Mouse (Mus musculus): ENCODE results near the gene 6330403K07Rik. TPM values are rescaled to one million over a fixed set of nuclear protein-coding genes. Genes with fewer than 3 reads are reported as not detected.
A peak's percentile ranks its signal among the peaks of the same experiment; 100 is the strongest.

Gene 6330403K07Rik
- polyA plus RNA-seq, 1 experiment from 2014 or later: 63.1 TPM

DNA sequence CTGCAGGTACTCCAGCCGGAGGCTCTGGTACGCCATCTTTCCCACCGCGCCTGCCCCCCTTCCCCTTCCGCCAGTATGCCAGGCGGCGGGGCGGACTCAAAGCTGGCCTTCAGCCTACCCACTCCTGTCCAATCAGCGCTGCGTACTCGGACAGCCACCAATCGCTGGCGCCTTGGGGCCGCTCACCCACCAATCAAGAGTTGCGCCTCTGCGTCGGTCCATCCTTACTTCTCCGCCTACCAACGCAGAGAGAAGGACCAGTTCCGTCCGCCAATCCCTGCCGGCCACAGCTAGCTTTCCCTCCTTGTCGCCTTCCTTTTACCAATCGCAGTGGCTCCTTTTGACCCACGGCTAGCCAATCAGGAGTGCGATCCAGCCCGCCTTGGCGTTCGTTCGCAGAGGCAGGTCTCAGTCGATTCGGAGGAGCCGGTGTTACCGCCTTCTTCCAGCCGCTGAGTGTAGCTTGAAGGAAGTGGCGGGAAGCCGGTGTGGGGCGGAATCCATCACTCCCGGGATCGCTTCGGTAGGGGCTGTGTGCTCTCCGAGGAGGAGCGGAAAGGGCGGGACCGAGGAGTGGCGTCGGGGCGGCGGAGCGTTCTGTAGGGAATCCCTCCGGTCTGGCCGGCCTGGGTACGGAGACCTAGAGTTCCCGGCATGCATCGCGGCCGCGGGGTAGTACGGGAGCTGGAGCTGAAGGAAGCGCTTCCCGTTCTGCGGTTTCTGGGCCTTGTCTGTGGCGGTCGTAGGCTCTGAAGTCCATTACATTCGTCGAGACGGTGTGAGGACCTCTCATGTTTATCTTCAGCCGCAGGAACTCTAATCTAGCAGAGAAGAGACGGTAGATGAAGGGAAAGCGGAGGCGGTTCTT, 13.9 kb downstream of the 6330403K07Rik start, which contains the start of the genes Mis12 and Derl2:
Gene Mis12, plus strand, starts transcription at position 411 of the 868 bp plus-strand sequence.
Gene Derl2, minus strand, starts transcription at position 641 of the 868 bp plus-strand sequence.
- H3K4me1 ChIP-seq (ENCODE audit: control insufficient read depth, insufficient read depth, low read length): peaks cover 27% of the 10 kb centered on the region
- H3K36me3 ChIP-seq (ENCODE audit: control insufficient read depth, insufficient read depth, low read length): no peaks in the 10 kb centered on the region
- WGBS: under 1% methylated on average over 71 of the region's 71 CpGs
- H3K27ac ChIP-seq (ENCODE audit: low read length): peak within 1 kb of the TSS; percentile 96
- peak; percentile 100 for ATAC-seq (ENCODE audit: insufficient read depth, low FRiP score)
- peak within 1 kb of the TSS; percentile 98 for H3K9ac ChIP-seq (ENCODE audit: low read length)
- peak within 1 kb of the TSS; percentile 90 for H3K4me2 ChIP-seq (ENCODE audit: low read depth, low read length)
- no peaks in the 10 kb centered on the region for H3K9me3 ChIP-seq (replicated peaks; ENCODE audit: control insufficient read depth, low read length)
- no peaks in the 10 kb centered on the region for H3K27me3 ChIP-seq (ENCODE audit: control insufficient read depth, insufficient read depth, low read length)
- H3K4me3 ChIP-seq (replicated peaks; ENCODE audit: low read length): peak within 1 kb of the TSS; percentile 98

DNA sequence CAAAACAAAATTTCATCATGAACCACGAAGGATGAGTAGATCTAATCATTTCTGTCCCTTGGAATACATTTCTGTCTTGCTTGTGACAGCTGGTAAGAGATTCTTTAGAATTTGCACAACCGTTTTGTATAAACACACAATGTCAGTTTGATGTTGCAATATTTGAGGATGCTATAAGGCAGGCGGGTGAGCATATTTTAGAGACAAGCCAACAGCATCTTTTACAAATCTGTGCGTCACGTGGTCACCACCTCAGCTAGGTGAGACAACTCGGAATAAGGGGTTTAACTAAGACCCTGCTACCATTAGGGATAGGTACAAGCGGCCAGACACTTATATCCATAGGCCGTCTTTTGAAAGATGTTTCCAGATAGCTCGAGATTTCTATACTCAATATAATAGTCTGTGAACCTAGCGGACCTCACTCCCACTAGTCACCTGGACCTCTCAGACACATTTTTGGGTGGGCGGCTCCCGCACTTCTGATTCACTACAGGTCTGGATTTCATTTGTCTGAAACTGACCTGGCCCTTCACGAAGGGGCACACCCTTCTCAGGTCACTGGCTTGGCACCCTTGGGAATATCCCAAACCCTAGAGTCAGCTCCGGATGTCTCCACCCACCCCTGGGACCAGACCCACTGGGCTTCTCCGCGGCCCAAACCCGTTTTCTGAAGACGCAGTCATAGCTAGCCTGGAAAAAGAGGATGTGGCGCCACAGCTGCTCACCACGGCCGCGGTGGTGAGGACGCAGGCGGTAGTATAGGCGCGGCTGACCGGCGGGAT, 14.7 kb downstream of the 6330403K07Rik start:
- peak; percentile 8; the same call in 1 of the 2 replicates for ATAC-seq (ENCODE audit: insufficient read depth, low FRiP score)
- H3K27me3 ChIP-seq (ENCODE audit: control insufficient read depth, insufficient read depth, low read length): no peaks in the 10 kb centered on the region
- H3K9ac ChIP-seq (ENCODE audit: low read length): peak overlapping the region; percentile 98
- H3K36me3 ChIP-seq (ENCODE audit: control insufficient read depth, insufficient read depth, low read length): no peaks in the 10 kb centered on the region
- peaks cover 27% of the 10 kb centered on the region for H3K4me1 ChIP-seq (ENCODE audit: control insufficient read depth, insufficient read depth, low read length)
- peak overlapping the region; percentile 76 for H3K27ac ChIP-seq (ENCODE audit: low read length)
- WGBS: 4% methylated on average over 28 of the region's 28 CpGs
- peak overlapping the region; percentile 98 for H3K4me3 ChIP-seq (replicated peaks; ENCODE audit: low read length)
- H3K9me3 ChIP-seq (replicated peaks; ENCODE audit: control insufficient read depth, low read length): no peaks in the 10 kb centered on the region
- peak overlapping the region; percentile 90 for H3K4me2 ChIP-seq (ENCODE audit: low read depth, low read length)

DNA sequence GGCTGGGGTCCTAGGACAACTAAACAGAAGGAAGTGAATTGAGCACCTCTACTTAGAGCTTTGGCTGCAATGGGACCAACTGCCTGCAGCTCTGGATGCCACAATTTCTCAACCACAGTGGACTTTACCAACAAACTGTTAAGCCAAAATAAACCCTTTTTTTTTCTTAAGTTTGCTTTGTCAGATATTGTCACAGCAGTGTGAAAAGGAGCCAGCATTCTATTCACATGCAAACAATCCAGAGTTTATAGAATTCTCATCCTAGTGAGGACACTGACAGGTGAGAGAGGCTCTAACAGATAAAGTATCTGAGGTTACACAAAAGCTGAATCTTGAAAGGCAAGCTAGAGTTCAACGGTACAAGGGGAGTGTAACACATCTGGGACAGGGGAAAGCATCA, 16.3 kb downstream of the 6330403K07Rik start:
- no peak overlapping the region for H3K27ac ChIP-seq (ENCODE audit: low read length)
- H3K4me2 ChIP-seq (ENCODE audit: low read depth, low read length): no peak overlapping the region
- ATAC-seq (ENCODE audit: insufficient read depth, low FRiP score): no peak

DNA sequence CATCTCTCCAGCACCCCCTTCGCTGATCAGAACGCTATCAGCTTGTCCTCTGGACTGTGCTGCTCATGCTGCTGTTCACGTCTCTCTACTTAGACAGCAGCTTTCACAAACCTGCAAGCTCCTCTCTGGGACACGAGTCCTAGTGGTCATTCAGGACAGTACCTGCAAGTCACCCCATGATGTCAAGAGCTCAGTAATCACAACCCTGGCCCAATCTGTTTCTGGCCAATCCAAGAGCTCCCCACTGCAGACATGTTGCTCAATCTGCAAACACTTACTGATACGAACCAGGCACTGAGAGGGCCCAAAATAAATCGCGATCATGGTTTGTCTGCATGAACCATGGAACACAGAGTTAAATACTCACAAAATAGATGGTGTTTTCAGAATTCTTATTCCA, 20.6 kb downstream of the 6330403K07Rik start:
- Histone ChIP-seq H3K9ac (ENCODE audit: low read length) (no peak overlapping the region), H3K36me3 (ENCODE audit: control insufficient read depth, insufficient read depth, low read length) (peaks cover 24% of the 10 kb centered on the region), H3K4me1 (ENCODE audit: control insufficient read depth, insufficient read depth, low read length) (peaks cover 12% of the 10 kb centered on the region), H3K9me3 (replicated peaks; ENCODE audit: control insufficient read depth, low read length) (no peaks in the 10 kb centered on the region), H3K27ac (ENCODE audit: low read length) (no peak overlapping the region), H3K4me3 (replicated peaks; ENCODE audit: low read length) (no peak overlapping the region), H3K27me3 (ENCODE audit: control insufficient read depth, insufficient read depth, low read length) (no peaks in the 10 kb centered on the region), H3K4me2 (ENCODE audit: low read depth, low read length) (no peak overlapping the region)
- 96% methylated on average over 7 of the region's 7 CpGs for WGBS
- no peak for ATAC-seq (ENCODE audit: insufficient read depth, low FRiP score)

More for the DNA sequence above, 16.3 kb downstream of the 6330403K07Rik start:
- Histone ChIP-seq H3K9ac (ENCODE audit: low read length) (no peak overlapping the region), H3K4me3 (replicated peaks; ENCODE audit: low read length) (no peak overlapping the region), H3K4me1 (ENCODE audit: control insufficient read depth, insufficient read depth, low read length) (peaks cover 27% of the 10 kb centered on the region), H3K9me3 (replicated peaks; ENCODE audit: control insufficient read depth, low read length) (no peaks in the 10 kb centered on the region), H3K27me3 (ENCODE audit: control insufficient read depth, insufficient read depth, low read length) (no peaks in the 10 kb centered on the region), H3K36me3 (ENCODE audit: control insufficient read depth, insufficient read depth, low read length) (peaks cover 3% of the 10 kb centered on the region; the same call in 1 of the 2 replicates)
- 86% methylated on average over 1 of the region's 1 CpGs for WGBS

DNA sequence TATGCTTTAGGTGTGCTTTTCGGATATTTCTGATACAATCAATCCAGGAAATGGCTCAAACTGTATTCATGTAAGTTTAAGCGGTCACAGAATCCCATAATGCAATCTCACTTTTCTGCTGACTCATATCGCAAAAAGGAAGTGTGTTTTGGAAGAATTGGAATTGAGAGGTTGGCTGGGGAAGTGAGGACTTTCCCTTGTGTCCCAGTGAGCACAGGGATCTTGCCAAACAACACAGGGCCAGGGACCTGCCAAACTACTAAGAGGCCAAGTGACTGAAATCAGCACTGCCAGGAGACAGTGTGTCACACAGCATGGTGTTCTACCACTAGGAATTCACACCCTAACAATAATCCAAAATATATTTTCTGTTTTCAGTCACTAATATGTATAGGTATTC, 25.0 kb downstream of the 6330403K07Rik start:
- no peak overlapping the region for H3K9ac ChIP-seq (ENCODE audit: low read length)
- no peaks in the 10 kb centered on the region for H3K9me3 ChIP-seq (replicated peaks; ENCODE audit: control insufficient read depth, low read length)
- peaks cover 24% of the 10 kb centered on the region for H3K36me3 ChIP-seq (ENCODE audit: control insufficient read depth, insufficient read depth, low read length)
- H3K4me2 ChIP-seq (ENCODE audit: low read depth, low read length): no peak overlapping the region
- no peak overlapping the region for H3K4me3 ChIP-seq (replicated peaks; ENCODE audit: low read length)
- no peak overlapping the region for H3K27ac ChIP-seq (ENCODE audit: low read length)
- H3K4me1 ChIP-seq (ENCODE audit: control insufficient read depth, insufficient read depth, low read length): peaks cover 5% of the 10 kb centered on the region
- 89% methylated on average over 3 of the region's 3 CpGs for WGBS
- no peak for ATAC-seq (ENCODE audit: insufficient read depth, low FRiP score)
- H3K27me3 ChIP-seq (ENCODE audit: control insufficient read depth, insufficient read depth, low read length): no peaks in the 10 kb centered on the region

DNA sequence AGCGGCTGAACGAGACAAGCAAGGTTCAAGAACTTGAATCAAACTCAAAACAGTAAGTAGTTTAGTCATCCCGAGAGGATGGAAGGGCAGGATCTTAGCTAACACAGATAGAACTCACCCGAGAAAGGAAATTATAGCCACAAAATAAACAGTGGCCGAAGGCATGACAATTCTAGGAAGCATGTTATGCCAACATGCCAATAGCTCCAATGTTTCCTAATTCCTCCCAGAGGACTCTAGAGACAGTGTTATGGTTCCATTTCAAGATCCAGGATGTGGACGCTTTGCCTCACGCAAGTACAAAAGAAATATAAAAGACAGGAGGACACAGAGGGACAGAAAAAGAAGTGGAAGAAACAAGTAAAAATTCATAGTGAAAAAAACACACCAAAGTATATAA, 25.5 kb downstream of the 6330403K07Rik start:
- no peak overlapping the region for H3K9ac ChIP-seq (ENCODE audit: low read length)
- no peak overlapping the region for H3K27ac ChIP-seq (ENCODE audit: low read length)
- no peak for ATAC-seq (ENCODE audit: insufficient read depth, low FRiP score)
- peaks cover 23% of the 10 kb centered on the region for H3K36me3 ChIP-seq (ENCODE audit: control insufficient read depth, insufficient read depth, low read length)
- peaks cover 10% of the 10 kb centered on the region for H3K4me1 ChIP-seq (ENCODE audit: control insufficient read depth, insufficient read depth, low read length)
- H3K9me3 ChIP-seq (replicated peaks; ENCODE audit: control insufficient read depth, low read length): no peaks in the 10 kb centered on the region
- WGBS: 83% methylated on average over 7 of the region's 7 CpGs
- no peaks in the 10 kb centered on the region for H3K27me3 ChIP-seq (ENCODE audit: control insufficient read depth, insufficient read depth, low read length)
- H3K4me2 ChIP-seq (ENCODE audit: low read depth, low read length): no peak overlapping the region
- H3K4me3 ChIP-seq (replicated peaks; ENCODE audit: low read length): no peak overlapping the region

DNA sequence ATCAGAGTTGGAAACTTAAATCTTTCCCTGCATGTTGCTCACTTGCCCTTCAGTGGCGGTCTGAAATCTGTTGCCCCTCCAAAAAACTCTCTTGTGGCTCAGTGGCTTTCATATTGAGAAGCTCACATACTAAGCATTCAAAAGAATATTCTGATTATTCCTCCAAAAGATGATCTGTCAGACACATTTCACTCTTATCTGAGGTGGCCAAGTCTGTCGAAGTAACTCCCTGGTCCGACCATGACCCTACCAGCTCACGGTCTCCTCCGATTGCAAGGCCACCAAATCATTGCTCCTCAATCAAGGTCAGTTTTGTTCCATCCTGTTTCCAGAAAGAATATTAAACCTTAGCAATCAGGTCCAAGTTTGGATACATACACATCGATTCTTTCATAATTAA, 26.3 kb downstream of the 6330403K07Rik start:
- H3K4me2 ChIP-seq (ENCODE audit: low read depth, low read length): no peak overlapping the region
- no peak for ATAC-seq (ENCODE audit: insufficient read depth, low FRiP score)
- H3K4me1 ChIP-seq (ENCODE audit: control insufficient read depth, insufficient read depth, low read length): peaks cover 13% of the 10 kb centered on the region
- peaks cover 20% of the 10 kb centered on the region for H3K36me3 ChIP-seq (ENCODE audit: control insufficient read depth, insufficient read depth, low read length)
- no peak overlapping the region for H3K27ac ChIP-seq (ENCODE audit: low read length)
- no peaks in the 10 kb centered on the region for H3K27me3 ChIP-seq (ENCODE audit: control insufficient read depth, insufficient read depth, low read length)
- 93% methylated on average over 6 of the region's 6 CpGs for WGBS
- no peak overlapping the region for H3K9ac ChIP-seq (ENCODE audit: low read length)
- H3K4me3 ChIP-seq (replicated peaks; ENCODE audit: low read length): no peak overlapping the region
- no peaks in the 10 kb centered on the region for H3K9me3 ChIP-seq (replicated peaks; ENCODE audit: control insufficient read depth, low read length)

DNA sequence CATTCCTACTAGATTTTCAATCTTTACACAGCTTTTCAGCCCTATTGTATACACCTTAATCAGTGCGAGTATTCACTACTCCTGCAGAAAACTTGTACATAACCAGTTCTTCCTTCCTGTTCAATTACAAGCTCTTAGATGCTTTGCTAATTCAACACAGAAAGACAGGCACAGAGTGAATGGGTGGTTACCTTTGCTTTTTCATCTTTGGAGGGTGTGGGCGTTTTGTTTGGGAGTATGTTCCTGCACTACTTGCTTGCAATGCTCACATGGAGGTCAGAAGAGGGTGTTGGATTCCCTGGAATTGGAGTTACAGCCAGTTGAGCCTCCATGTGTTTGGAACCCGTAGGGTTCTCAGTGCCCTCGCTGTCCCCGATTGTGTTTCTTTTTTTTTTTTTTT, 28.3 kb downstream of the 6330403K07Rik start:
- no peaks in the 10 kb centered on the region for H3K9me3 ChIP-seq (replicated peaks; ENCODE audit: control insufficient read depth, low read length)
- peak overlapping the region; percentile 53 for H3K4me2 ChIP-seq (ENCODE audit: low read depth, low read length)
- H3K9ac ChIP-seq (ENCODE audit: low read length): no peak overlapping the region
- peak overlapping the region; percentile 91 for H3K4me3 ChIP-seq (replicated peaks; ENCODE audit: low read length)
- peaks cover 10% of the 10 kb centered on the region for H3K36me3 ChIP-seq (ENCODE audit: control insufficient read depth, insufficient read depth, low read length)
- WGBS: 57% methylated on average over 5 of the region's 5 CpGs
- peak overlapping the region; percentile 24; the same call in 1 of the 2 replicates for H3K27ac ChIP-seq (ENCODE audit: low read length)
- H3K27me3 ChIP-seq (ENCODE audit: control insufficient read depth, insufficient read depth, low read length): no peaks in the 10 kb centered on the region
- ATAC-seq (ENCODE audit: insufficient read depth, low FRiP score): no peak
- peaks cover 13% of the 10 kb centered on the region for H3K4me1 ChIP-seq (ENCODE audit: control insufficient read depth, insufficient read depth, low read length)
